Mouse (Mus musculus): ENCODE measurements at regions not wholly inside any gene's neighbourhood (a gene's known extent, or its start where the extent isn't known, plus 50 kb on each side); places are given as distances from the start of the nearest gene placed in this dataset.
"Not testable (repeated sequence)": the region's sequence is repeated elsewhere in the genome, so short reads cannot be mapped to it uniquely, and the experiment has no call there.

- no peak for DNase-seq (ENCODE audit: low spot score in 2 of 2)
These were observed 145.5 kb downstream of the Tsen15 start for GRCm38 (mm10) chr1:152241026-152241425.

DNA sequence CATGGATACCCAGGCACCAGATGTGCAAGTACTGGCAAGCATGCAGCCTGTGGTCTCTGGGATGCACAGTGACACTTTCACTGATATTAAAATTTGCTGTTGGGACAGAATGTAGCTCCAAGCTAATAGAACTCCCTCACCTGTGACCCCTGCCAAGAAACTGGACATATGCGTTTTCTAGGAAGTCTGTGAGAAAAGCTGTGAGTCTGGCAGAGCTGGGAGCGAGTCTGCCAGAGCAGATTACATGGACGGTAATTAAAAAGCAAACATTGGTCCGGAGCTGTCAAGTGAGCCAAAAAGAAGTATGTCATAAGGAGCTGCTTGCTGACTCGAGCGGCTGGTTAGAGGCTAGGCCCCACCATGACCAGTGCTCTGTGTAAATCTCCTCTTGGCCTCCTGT, 147.1 kb downstream of the Tsen15 start:
- no peak for DNase-seq (ENCODE audit: low spot score in 2 of 2)

GRCm38 (mm10) chr1:152235212-152235792, 145.4 kb upstream of the 1700025G04Rik start:
- DNase-seq (ENCODE audit: low spot score in 2 of 2) = no peak

DNA sequence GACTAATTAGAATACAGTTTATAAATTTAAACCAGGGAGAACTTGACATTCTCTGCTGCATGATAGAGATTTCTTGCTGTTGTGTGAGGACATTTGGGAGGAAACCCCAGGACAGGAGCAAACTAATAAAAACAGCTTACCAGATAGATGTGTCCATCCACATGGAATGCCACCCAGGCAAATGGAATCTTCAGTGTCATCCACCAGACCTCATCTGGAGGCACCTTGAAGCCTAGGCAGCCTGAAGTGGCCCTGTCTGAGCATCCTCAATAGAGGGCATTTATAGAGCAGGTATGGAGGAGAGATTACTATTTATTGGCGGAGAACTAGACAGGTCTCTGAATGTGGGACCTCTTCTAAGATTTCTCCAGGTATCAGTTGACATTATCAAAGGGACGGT, 144.8 kb upstream of the 1700025G04Rik start:
- no peak for DNase-seq (ENCODE audit: low spot score in 2 of 2)

GRCm38 (mm10) chr1:152231717-152232202, 141.8 kb upstream of the 1700025G04Rik start:
- DNase-seq (ENCODE audit: low spot score in 2 of 2) = no peak

DNA sequence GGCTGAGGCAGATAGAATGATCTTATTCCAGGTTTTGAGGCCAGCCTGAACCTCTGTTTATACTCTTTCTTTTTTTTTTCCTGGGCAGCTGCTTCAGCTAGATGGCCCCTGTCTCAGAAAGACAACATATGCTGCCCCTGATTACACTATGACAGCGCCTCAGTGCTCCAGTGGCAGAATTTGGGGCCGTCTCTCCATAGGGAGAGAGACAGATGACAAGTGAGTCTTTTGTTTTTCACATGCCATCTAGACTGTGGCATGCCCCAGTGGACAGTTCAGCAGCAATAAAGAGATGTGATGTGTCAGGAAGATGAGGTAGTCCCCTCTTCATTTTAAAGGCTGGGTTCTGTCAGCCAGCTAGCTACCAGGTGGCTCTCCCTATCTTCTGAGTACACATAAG, 139.8 kb upstream of the 1700025G04Rik start:
- DNase-seq (ENCODE audit: low spot score in 2 of 2) = no peak

GRCm38 (mm10) chr1:152226049-152226448, 136.1 kb upstream of the 1700025G04Rik start:
- no peak for DNase-seq (ENCODE audit: low spot score in 2 of 2)

DNA sequence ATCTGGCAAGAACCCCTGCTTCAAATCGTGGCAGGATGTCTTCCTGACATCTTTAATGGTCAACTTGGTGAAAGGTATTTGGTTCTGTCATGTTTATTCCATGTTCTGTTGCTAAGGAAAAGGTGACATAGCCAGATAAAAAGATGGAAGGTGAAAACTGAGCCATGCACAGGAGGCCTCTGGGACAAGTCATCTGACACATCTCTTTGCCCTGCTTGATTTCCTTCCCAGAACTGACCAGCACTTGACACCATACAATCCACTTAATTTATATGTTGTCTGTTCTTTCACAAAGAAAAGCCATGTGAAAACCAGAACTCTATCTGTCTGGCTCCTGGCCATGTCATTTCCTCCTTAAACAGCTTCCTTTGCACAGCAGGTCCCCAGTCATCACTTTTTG, 133.7 kb upstream of the 1700025G04Rik start:
- no peak for DNase-seq (ENCODE audit: low spot score in 2 of 2)

DNA sequence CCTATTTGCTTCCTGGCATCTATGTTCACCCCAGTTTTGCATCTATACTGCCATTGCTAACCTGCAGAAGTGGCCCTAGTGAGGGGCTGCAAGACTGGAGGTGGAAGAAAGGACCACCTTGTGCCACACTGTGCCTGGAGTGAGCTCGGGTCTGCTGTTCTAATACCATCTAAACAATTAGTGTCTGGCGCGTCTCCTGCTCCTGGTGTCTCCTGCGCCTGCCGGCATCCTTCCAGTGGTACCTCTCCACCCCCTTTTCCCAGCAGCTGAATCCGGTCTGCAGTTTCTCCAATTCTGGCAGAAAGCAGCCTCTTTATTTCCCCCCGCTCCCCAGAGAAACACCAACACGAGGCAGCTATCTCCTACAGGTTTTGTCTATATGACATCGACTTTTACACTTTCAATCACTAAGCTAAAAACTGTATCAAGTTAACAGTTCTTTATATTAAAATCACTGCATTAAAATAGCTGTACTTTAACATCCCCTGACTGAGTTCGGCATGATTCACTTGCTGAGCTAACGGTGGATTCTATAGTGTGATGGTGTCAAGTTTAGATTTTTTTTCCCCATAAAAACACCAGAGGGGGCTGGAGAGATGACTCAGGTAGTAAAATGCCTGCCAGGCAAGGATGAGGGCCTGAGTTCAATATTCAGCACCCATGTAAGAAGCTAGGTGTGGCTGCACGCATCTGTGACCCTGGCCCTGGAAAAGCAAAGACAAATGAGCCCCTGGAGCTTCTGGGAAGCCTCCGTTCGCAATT, 131.1 kb upstream of the 1700025G04Rik start:
- no peak for DNase-seq (ENCODE audit: low spot score in 2 of 2)

DNA sequence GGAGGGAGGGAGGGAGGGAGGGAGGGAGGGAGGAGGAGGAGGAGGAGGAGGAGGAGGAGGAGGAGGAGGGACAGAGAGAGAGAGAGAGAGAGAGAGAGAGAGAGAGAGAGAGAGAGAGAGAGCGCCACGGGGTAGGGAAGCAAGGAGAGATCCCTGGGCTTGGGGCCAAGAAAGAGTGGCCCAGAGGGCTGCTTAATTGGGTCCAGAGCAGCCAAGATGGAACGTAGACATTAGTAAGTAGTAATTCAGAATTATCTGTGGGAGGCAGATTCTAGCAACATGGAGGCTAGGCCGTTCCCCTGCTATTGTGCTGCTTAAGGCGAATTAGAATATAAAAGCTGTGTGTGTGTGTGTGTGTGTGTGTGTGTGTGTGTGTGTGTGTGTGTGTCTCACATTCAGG, 129.8 kb upstream of the 1700025G04Rik start:
- not testable (repeated sequence) for DNase-seq (ENCODE audit: low spot score in 2 of 2)

DNA sequence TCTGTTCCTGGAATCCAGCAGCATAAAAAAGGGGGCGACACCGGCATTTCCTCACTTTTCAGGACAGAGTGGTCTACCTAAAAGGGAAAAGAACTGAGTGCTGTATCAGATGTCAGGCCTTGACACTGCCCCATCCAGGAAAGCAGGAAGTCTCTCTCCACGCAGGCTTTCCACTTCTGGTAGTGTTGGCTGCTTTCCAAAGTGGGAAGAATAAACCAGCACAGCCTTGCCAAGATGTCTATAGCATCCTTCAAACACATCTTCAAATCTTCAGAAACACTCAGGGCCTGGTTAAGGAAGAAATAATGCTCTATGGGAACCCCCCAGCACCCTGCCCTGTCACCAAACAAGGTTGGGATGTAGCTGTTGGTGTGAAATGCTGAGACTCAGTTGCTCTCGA, 127.5 kb upstream of the 1700025G04Rik start:
- DNase-seq (ENCODE audit: low spot score in 2 of 2) = no peak

- no peak for DNase-seq (ENCODE audit: low spot score in 2 of 2)
These were observed 124.5 kb upstream of the 1700025G04Rik start for GRCm38 (mm10) chr1:152214376-152214775.

- no peak for DNase-seq (ENCODE audit: low spot score in 2 of 2)
These were observed 113.3 kb upstream of the 1700025G04Rik start for GRCm38 (mm10) chr1:152203187-152203586.

DNA sequence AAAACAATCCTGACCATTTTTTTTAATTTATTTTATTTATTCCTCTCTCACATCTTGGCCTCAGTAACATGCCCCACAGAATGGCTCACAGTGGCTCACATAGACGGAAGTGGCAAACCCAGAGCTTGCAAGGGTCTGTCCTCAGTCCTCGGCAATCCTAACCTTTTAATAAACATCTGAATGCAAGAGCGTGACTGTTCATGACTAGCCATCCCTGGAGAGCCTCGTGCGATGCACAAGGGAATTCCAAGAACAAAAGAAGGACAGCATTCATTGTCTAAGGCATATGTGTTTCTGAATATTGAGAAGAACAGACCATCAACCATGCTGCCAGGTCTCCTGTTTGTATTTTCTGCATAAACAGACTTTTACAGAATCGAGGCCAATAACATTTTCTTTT, 98.8 kb upstream of the 1700025G04Rik start:
- no peak for DNase-seq (ENCODE audit: low spot score in 2 of 2)

GRCm38 (mm10) chr1:152184956-152185355, 95.0 kb upstream of the 1700025G04Rik start:
- DNase-seq (ENCODE audit: low spot score in 2 of 2) = no peak

DNA sequence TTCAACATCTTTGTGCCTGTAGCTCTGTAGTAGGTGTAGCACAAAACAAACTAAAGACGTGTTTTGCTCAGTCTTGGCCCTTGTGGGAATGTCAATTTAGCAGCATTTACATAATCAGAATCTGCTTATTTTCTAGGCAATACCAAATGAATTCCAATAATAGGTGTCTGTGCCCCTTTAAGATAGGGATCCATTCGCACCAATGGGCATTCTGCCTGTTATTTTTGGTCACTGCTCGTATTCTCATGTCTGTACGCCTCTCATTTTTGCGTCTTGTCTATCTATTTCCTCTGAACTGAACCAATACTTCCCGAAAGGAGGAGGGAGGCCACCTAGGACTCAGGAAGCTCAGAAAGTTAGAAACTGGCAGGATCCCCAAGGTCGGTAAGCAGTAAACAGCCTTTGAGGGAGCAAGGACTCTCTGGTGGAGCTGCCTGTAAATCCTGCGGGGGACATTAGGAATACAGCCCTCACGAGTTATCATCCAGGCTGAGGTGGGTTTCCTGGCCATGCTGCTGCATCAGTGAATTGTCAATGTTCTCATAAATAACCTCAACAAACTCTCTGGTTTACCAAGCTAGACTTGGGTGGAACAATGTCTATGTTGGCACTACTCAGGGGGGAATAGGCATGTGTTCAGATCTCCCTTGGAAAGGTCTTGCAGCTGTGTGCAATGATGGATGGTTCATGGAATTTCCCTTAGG, 86.5 kb upstream of the 1700025G04Rik start:
- DNase-seq (ENCODE audit: low spot score in 2 of 2) = no peak

GRCm38 (mm10) chr1:152175691-152176090, 85.8 kb upstream of the 1700025G04Rik start:
- DNase-seq (ENCODE audit: low spot score in 2 of 2) = no peak

DNA sequence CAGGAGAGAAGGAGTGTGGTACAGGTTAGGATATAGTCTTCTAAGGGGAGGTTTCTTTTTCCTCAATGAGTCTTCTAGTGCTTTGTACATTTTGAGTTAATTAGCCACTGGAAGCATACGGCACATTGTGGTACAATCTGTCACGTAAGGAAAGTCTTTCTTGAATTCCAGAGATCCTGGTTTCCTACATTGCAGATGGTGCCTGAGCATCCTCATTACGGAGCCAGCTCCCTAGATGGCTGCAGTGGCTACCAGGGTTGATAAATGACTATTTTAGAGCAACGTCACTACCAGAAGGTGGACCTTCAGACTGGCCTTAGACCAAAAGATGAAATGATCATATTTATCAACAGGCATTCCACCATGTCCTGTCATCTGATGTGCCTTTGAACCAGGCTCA, 84.5 kb upstream of the 1700025G04Rik start:
- no peak for DNase-seq (ENCODE audit: low spot score in 2 of 2)

- DNase-seq (ENCODE audit: low spot score in 2 of 2) = no peak
These were observed 81.3 kb upstream of the 1700025G04Rik start for GRCm38 (mm10) chr1:152171034-152171790.

GRCm38 (mm10) chr1:152170583-152170982, 80.7 kb upstream of the 1700025G04Rik start:
- no peak for DNase-seq (ENCODE audit: low spot score in 2 of 2)

- no peak for DNase-seq (ENCODE audit: low spot score in 2 of 2)
These were observed 79.6 kb upstream of the 1700025G04Rik start for GRCm38 (mm10) chr1:152169508-152169907.

DNA sequence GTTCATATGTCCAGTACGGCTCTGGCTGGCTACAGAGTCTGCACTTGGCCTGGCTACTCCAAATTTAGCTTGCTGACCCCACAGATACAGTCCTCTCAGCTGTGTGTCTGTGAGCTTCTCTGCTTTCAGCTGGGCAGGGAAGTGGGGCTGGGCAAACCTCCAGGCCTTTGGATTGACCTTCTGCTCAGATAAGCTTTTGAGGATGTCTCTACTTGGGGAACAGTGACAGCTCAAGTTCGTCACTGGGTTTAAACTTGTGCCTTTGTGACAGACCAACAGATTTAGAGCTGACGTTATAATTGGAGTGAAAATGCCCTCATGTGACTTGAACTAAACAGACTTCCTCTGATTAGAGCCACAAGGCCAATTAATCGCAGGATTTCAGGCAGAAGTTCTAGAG, 78.4 kb upstream of the 1700025G04Rik start:
- DNase-seq (ENCODE audit: low spot score in 2 of 2) = peak in 1 of 2 experiments; percentile 13
